Mouse (Mus musculus) bone marrow, adult 2 months (tissue): ENCODE measurements around the gene Hoxb2.

Experiments used
- CTCF ChIP-seq: fragments of 200-500 bp; IDR thresholded peaks from 2 replicates; pipeline ENCODE4 v1.5.1; 2011; ENCODE audit warnings: low read length, control low read depth; ENCODE audit not compliant: control insufficient read depth, insufficient read depth
- POLR2A ChIP-seq: fragments of 200-500 bp; IDR thresholded peaks from 2 replicates; pipeline ENCODE4 v1.6.1; 2011; ENCODE audit warnings: low read depth, mild to moderate bottlenecking, control low read depth, low read length, borderline replicate concordance; ENCODE audit not compliant: control insufficient read depth

DNA sequence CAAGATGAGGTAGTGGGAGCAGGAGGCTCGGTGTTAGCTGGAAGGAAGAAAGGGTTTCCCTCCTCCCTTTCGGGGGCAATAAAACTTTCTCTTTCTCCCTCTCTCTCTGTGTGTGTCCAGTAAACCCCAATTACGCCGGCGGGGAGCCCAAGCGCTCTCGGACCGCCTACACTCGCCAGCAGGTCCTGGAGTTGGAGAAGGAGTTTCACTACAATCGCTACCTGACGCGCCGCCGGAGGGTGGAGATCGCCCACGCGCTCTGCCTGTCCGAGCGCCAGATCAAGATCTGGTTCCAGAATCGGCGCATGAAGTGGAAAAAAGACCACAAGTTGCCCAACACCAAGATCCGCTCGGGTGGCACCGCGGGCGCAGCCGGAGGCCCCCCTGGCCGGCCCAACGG, 30.4 kb upstream of the Hoxb2 start:
- no peak for TF ChIP-seq CTCF
- no peak for TF ChIP-seq POLR2A
